Mouse (Mus musculus): Measurements from ENCODE around the gene Sympk. TPM values are rescaled to one million over a fixed set of nuclear protein-coding genes. Genes with fewer than 3 reads are reported as not detected.

Sympk gene
- polyA plus RNA-seq, 1 experiment from 2014 or later: 43.2 TPM

- H3K27me3 ChIP-seq: no peaks in the 10 kb centered on the region
- 89% methylated on average over 6 of the region's 6 CpGs for WGBS
- H3K27ac ChIP-seq: no peak overlapping the region
- no peak overlapping the region for H3K4me3 ChIP-seq
- ATAC-seq (ENCODE audit: insufficient number of reproducible peaks, insufficient read depth, low FRiP score, low TSS enrichment, low read depth): no peak
- H3K4me1 ChIP-seq: peaks cover 19% of the 10 kb centered on the region
- no peaks in the 10 kb centered on the region for H3K9me3 ChIP-seq
- no peak overlapping the region for H3K4me2 ChIP-seq
- H3K9ac ChIP-seq: no peak overlapping the region
- H3K36me3 ChIP-seq: peaks cover 17% of the 10 kb centered on the region
Measured at GRCm38 (mm10) chr7:19074494-19074893, 50.3 kb downstream of the Sympk start.

- H3K9ac ChIP-seq: no peak overlapping the region
- no peak overlapping the region for H3K27ac ChIP-seq
- peak overlapping the region; percentile 94 for H3K4me2 ChIP-seq
- peaks cover 24% of the 10 kb centered on the region for H3K36me3 ChIP-seq
- no peaks in the 10 kb centered on the region for H3K27me3 ChIP-seq
- peaks cover 19% of the 10 kb centered on the region for H3K4me1 ChIP-seq
- H3K4me3 ChIP-seq: peak overlapping the region; percentile 100
- 60% methylated on average over 5 of the region's 5 CpGs for WGBS
- H3K9me3 ChIP-seq: no peaks in the 10 kb centered on the region
- ATAC-seq (ENCODE audit: insufficient number of reproducible peaks, insufficient read depth, low FRiP score, low TSS enrichment, low read depth): no peak
Measured at GRCm38 (mm10) chr7:19075231-19075630, 51.1 kb downstream of the Sympk start.

GRCm38 (mm10) chr7:19075723-19076585 is 51.8 kb downstream of the Sympk start, which contains the start of gene Dmwd:
TSS of gene Dmwd (plus strand) at chr7:19076227.
- peak within 1 kb of the TSS; percentile 99 for H3K9ac ChIP-seq
- peaks cover 31% of the 10 kb centered on the region for H3K36me3 ChIP-seq
- H3K4me1 ChIP-seq: peaks cover 19% of the 10 kb centered on the region
- under 1% methylated on average over 86 of the region's 91 CpGs for WGBS
- H3K9me3 ChIP-seq: no peaks in the 10 kb centered on the region
- H3K27me3 ChIP-seq: no peaks in the 10 kb centered on the region
- ATAC-seq (ENCODE audit: insufficient number of reproducible peaks, insufficient read depth, low FRiP score, low TSS enrichment, low read depth): peak; percentile 99
- H3K4me3 ChIP-seq: peak within 1 kb of the TSS; percentile 100
- H3K4me2 ChIP-seq: peak within 1 kb of the TSS; percentile 94
- H3K27ac ChIP-seq: peak within 1 kb of the TSS; percentile 75

GRCm38 (mm10) chr7:19076586-19076991 is 52.4 kb downstream of the Sympk start:
- peak overlapping the region; percentile 100 for H3K4me3 ChIP-seq
- H3K27ac ChIP-seq: peak overlapping the region; percentile 75
- H3K4me1 ChIP-seq: peaks cover 19% of the 10 kb centered on the region
- under 1% methylated on average over 22 of the region's 22 CpGs for WGBS
- no peaks in the 10 kb centered on the region for H3K9me3 ChIP-seq
- H3K9ac ChIP-seq: peak overlapping the region; percentile 99
- ATAC-seq (ENCODE audit: insufficient number of reproducible peaks, insufficient read depth, low FRiP score, low TSS enrichment, low read depth): no peak
- peaks cover 37% of the 10 kb centered on the region for H3K36me3 ChIP-seq
- no peaks in the 10 kb centered on the region for H3K27me3 ChIP-seq
- peak overlapping the region; percentile 94 for H3K4me2 ChIP-seq

GRCm38 (mm10) chr7:19077761-19078160 is 53.6 kb downstream of the Sympk start:
- peak overlapping the region; percentile 100 for H3K4me3 ChIP-seq
- no peak overlapping the region for H3K27ac ChIP-seq
- peaks cover 49% of the 10 kb centered on the region for H3K36me3 ChIP-seq
- H3K27me3 ChIP-seq: no peaks in the 10 kb centered on the region
- peak overlapping the region; percentile 94 for H3K4me2 ChIP-seq
- ATAC-seq (ENCODE audit: insufficient number of reproducible peaks, insufficient read depth, low FRiP score, low TSS enrichment, low read depth): no peak
- H3K9me3 ChIP-seq: no peaks in the 10 kb centered on the region
- H3K9ac ChIP-seq: peak overlapping the region; percentile 99
- WGBS: 68% methylated on average over 14 of the region's 14 CpGs
- peaks cover 29% of the 10 kb centered on the region for H3K4me1 ChIP-seq

GRCm38 (mm10) chr7:19078732-19079131 is 54.6 kb downstream of the Sympk start:
- WGBS: 86% methylated on average over 3 of the region's 3 CpGs
- Histone ChIP-seq H3K9ac (no peak overlapping the region), H3K27ac (no peak overlapping the region), H3K4me3 (no peak overlapping the region), H3K4me2 (no peak overlapping the region), H3K27me3 (no peaks in the 10 kb centered on the region), H3K36me3 (peaks cover 59% of the 10 kb centered on the region), H3K4me1 (peaks cover 38% of the 10 kb centered on the region), H3K9me3 (no peaks in the 10 kb centered on the region)
- ATAC-seq (ENCODE audit: insufficient number of reproducible peaks, insufficient read depth, low FRiP score, low TSS enrichment, low read depth): no peak

- Histone ChIP-seq H3K9ac (no peak overlapping the region), H3K27me3 (no peaks in the 10 kb centered on the region), H3K36me3 (peaks cover 65% of the 10 kb centered on the region), H3K9me3 (no peaks in the 10 kb centered on the region), H3K4me2 (no peak overlapping the region), H3K4me3 (no peak overlapping the region), H3K27ac (no peak overlapping the region), H3K4me1 (peaks cover 52% of the 10 kb centered on the region)
- WGBS: 81% methylated on average over 19 of the region's 19 CpGs
- no peak for ATAC-seq (ENCODE audit: insufficient number of reproducible peaks, insufficient read depth, low FRiP score, low TSS enrichment, low read depth)
Measured at GRCm38 (mm10) chr7:19080451-19080950, 56.3 kb downstream of the Sympk start.

- peaks cover 69% of the 10 kb centered on the region for H3K36me3 ChIP-seq
- H3K9me3 ChIP-seq: no peaks in the 10 kb centered on the region
- H3K4me1 ChIP-seq: peaks cover 56% of the 10 kb centered on the region
- no peak overlapping the region for H3K27ac ChIP-seq
- H3K27me3 ChIP-seq: no peaks in the 10 kb centered on the region
- H3K4me3 ChIP-seq: no peak overlapping the region
- ATAC-seq (ENCODE audit: insufficient number of reproducible peaks, insufficient read depth, low FRiP score, low TSS enrichment, low read depth): no peak
- H3K9ac ChIP-seq: peak overlapping the region; percentile 32; the same call in 1 of the 2 replicates
- H3K4me2 ChIP-seq: no peak overlapping the region
- 85% methylated on average over 4 of the region's 4 CpGs for WGBS
Measured at GRCm38 (mm10) chr7:19082171-19082570, 58.0 kb downstream of the Sympk start.

GRCm38 (mm10) chr7:19083096-19083495 is 58.9 kb downstream of the Sympk start:
- WGBS: 57% methylated on average over 6 of the region's 6 CpGs
- Histone ChIP-seq H3K4me3 (no peak overlapping the region), H3K27ac (no peak overlapping the region), H3K9me3 (no peaks in the 10 kb centered on the region), H3K27me3 (no peaks in the 10 kb centered on the region), H3K4me2 (0 out of 2 replicates have a peak overlapping the region, but pooled peaks have one; percentile 33), H3K4me1 (peaks cover 47% of the 10 kb centered on the region), H3K36me3 (peaks cover 75% of the 10 kb centered on the region), H3K9ac (no peak overlapping the region)
- no peak for ATAC-seq (ENCODE audit: insufficient number of reproducible peaks, insufficient read depth, low FRiP score, low TSS enrichment, low read depth)

GRCm38 (mm10) chr7:19083701-19084100 is 59.5 kb downstream of the Sympk start, which contains the start of gene Dmpk:
TSS of gene Dmpk (plus strand) at chr7:19083849.
- Histone ChIP-seq H3K4me1 (peaks cover 46% of the 10 kb centered on the region), H3K4me2 (peak within 1 kb of the TSS; percentile 33), H3K4me3 (0 out of 2 replicates have a peak within 1 kb of the TSS, but pooled peaks have one; percentile 0), H3K36me3 (peaks cover 75% of the 10 kb centered on the region), H3K27ac (peak within 1 kb of the TSS; percentile 16; the same call in 1 of the 2 replicates), H3K27me3 (no peaks in the 10 kb centered on the region), H3K9me3 (no peaks in the 10 kb centered on the region), H3K9ac (peak within 1 kb of the TSS; percentile 40; the same call in 1 of the 2 replicates)
- WGBS: 53% methylated on average over 10 of the region's 10 CpGs
- no peak for ATAC-seq (ENCODE audit: insufficient number of reproducible peaks, insufficient read depth, low FRiP score, low TSS enrichment, low read depth)

GRCm38 (mm10) chr7:19084277-19084771 is 60.1 kb downstream of the Sympk start:
- peak overlapping the region; percentile 33 for H3K4me2 ChIP-seq
- H3K4me3 ChIP-seq: 0 out of 2 replicates have a peak overlapping the region, but pooled peaks have one; percentile 0
- no peaks in the 10 kb centered on the region for H3K9me3 ChIP-seq
- ATAC-seq (ENCODE audit: insufficient number of reproducible peaks, insufficient read depth, low FRiP score, low TSS enrichment, low read depth): no peak
- no peaks in the 10 kb centered on the region for H3K27me3 ChIP-seq
- WGBS: 67% methylated on average over 6 of the region's 6 CpGs
- peaks cover 46% of the 10 kb centered on the region for H3K4me1 ChIP-seq
- peaks cover 74% of the 10 kb centered on the region for H3K36me3 ChIP-seq
- no peak overlapping the region for H3K9ac ChIP-seq
- 0 out of 2 replicates have a peak overlapping the region, but pooled peaks have one; percentile 16 for H3K27ac ChIP-seq
